Mouse (Mus musculus) testis, adult 2 months (tissue): ENCODE measurements around the gene Foxd3.

Source experiments
- CTCF ChIP-seq: fragments of 200-500 bp; IDR thresholded peaks from 2 replicates; pipeline ENCODE4 v1.5.1; 2012; ENCODE audit warnings: low read depth, mild to moderate bottlenecking, inconsistent platforms, low read length, moderate library complexity; ENCODE audit not compliant: control insufficient read depth, insufficient read depth, insufficient replicate concordance
- POLR2A ChIP-seq: fragments of 200-500 bp; IDR thresholded peaks from 2 replicates; pipeline ENCODE4 v1.6.1; 2012; ENCODE audit warnings: low read depth, mild to moderate bottlenecking, inconsistent platforms, low read length, moderate library complexity; ENCODE audit not compliant: control insufficient read depth

- no peak for TF ChIP-seq POLR2A
- TF ChIP-seq CTCF: no peak
Measured at GRCm38 (mm10) chr4:99626047-99626844, 29.9 kb upstream of the Foxd3 start.
